Mouse (Mus musculus) spleen, postnatal 10 days (tissue): ENCODE data around the gene Ifrd1.
"Not testable (repeated sequence)": the region's sequence is repeated elsewhere in the genome, so short reads cannot be mapped to it uniquely, and the experiment has no call there.

Source experiments
- DNase-seq, 2 experiments: peaks; one replicate each; pipeline ENCODE4 v3.0.0; 2021 to 2022; ENCODE audit warnings: low spot score in 2 of 2

Gene Ifrd1

GRCm38 (mm10) chr12:40248454-40249180, at the start of gene Ifrd1:
TSS of gene Ifrd1 (minus strand) at chr12:40248504.
- peak in 1 of 2 experiments; percentile 21 for DNase-seq

GRCm38 (mm10) chr12:40286539-40286938, 38.2 kb upstream of the Ifrd1 start:
- DNase-seq: no peak

GRCm38 (mm10) chr12:40280596-40281325, 32.5 kb upstream of the Ifrd1 start:
- DNase-seq: no peak

DNA sequence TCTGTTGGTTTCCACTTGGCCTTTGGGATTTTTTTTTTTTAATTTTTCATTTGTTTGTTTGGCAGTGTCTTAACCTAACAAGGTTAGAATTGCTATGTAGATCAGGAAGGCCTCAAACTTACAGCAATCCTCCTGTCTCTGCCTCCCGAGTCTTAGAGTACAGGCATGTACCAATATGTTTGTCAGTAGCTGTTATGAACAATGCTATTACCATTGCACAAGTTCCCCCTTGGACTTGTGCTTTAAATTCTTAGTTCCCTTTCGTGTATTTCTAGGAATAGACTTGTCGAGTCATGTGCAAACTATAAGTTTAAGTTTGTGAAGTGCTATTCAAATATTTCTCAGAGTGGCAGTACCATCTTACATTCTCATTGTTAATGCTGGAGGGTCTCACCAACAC, 29.3 kb upstream of the Ifrd1 start:
- DNase-seq: no peak

DNA sequence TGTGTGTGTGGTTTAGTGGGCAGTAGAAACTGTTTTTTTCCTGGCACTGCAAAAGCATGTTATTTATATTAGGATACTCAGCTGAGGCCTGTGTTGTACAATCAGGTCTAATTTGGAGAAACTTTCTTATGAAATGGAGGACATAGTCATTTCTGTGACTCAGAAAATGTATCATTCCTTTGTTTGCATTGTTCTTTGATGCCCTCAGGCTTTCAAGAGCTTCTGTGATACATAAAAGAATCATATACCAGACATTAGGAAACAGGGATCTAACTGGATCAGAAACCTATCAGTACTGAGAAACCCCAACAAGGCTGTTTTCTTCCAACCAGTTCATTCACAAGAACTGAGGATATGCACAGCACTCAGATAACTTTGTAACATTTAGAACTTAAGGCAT, 26.6 kb upstream of the Ifrd1 start:
- DNase-seq: no peak

GRCm38 (mm10) chr12:40273339-40273738, 25.0 kb upstream of the Ifrd1 start:
- DNase-seq: no peak

GRCm38 (mm10) chr12:40272710-40273109, 24.4 kb upstream of the Ifrd1 start:
- no peak for DNase-seq

DNA sequence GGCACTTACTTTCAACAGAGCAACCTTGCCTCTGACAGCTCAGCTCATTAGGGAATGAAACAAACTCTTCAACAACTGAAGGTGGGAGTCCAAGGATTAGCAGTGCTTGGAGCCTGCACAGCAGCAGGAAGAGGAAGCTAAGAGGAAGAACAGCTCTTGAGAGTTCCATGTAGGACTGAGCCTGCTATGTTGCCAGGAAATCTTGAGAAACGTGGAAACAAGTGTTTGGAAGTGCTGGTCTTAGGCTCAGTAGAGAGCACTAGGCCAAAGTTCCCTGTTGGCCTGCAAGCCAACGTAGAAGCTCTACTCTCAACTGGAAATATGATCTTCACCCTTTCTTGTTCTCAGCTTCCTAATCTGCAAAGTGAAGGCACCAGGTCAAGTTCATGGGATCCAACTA, 20.0 kb upstream of the Ifrd1 start:
- no peak for DNase-seq

- no peak for DNase-seq
Observed at GRCm38 (mm10) chr12:40263712-40264111, 15.4 kb upstream of the Ifrd1 start.

DNA sequence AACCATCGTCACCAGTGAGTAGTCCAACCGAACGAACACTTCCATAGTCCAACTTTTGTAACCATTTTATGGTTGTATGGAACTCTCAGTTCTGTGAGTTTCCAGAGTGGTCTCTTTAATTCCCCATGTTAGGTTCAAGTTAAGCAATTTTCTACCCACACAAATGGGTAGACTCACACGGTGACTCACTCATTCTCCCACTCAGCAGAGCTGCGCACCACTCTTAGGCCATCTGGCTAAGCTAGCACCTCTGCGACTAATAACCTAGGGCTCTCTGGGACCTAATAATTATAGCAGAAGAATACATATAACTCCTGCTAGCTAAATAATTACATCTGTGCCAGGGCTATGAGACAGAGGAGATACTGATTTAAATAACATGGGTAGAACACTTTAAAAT, 14.7 kb upstream of the Ifrd1 start:
- DNase-seq: no peak

DNA sequence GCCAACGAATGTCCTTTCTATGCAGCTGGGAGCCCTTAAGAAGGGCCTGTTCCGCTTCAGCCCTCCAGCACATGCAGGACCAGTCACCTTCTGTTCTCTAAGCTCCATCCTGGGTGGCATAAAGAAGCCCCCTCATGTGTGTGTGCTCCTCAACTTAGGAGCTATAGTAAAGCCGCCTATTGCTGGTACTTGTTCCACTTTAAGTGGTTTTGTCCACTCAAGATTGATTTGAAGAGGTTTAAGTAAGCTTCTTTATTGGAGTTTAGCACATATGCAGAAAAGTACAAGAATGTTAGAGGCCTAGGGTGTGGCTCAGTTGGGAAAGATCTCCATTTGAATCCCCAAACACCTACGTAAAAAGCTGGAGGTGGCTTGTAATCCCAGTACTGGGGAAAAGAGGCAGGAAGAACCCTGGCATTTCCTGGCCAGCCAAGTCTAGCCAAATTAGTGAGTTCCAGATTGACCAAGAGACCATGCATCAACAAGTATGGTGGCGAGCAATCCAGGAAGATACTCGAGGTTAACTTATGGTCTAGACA, 10.2 kb upstream of the Ifrd1 start:
- DNase-seq: no peak

DNA sequence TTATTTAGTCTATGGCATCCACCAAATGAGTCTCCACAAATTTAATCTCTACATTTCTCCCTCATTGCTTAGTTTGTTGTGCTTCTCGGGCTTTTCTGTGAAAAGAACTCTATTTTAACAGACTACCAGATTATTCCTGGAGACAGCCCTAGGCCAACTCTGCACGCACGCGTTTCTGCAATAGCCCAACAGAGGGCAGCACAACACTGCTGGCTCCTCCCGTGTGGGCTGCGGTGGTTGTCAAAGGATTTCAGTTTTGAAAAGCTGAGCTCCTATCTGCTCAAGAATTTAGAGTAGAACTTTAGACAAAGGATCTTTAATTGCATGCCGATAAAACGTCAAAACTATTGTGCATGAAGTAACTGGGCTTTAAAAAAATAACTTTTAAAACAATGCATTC, 8.9 kb upstream of the Ifrd1 start:
- DNase-seq: peak; percentile 38 to 77

DNA sequence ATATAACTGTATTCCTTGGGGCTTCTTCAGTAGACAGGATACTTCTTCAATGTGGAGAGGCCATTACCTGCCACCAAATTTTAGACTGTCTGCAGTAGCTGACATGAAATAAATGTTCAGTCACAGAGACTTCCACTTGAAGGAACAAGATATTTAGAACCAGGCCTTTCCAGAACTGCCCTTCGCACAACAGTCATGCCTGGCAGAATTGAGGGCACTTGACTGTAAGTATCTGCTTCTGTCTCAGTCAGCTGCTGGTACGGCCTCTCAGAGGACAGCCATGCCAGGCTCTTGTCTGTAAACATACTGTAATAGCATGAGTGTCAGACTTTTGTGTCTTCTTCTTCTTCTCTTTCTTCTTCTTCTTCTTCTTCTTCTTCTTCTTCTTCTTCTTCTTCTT, 8.2 kb upstream of the Ifrd1 start:
- DNase-seq: no peak

- DNase-seq: no peak
Observed at GRCm38 (mm10) chr12:40256033-40256432, 7.7 kb upstream of the Ifrd1 start.

DNA sequence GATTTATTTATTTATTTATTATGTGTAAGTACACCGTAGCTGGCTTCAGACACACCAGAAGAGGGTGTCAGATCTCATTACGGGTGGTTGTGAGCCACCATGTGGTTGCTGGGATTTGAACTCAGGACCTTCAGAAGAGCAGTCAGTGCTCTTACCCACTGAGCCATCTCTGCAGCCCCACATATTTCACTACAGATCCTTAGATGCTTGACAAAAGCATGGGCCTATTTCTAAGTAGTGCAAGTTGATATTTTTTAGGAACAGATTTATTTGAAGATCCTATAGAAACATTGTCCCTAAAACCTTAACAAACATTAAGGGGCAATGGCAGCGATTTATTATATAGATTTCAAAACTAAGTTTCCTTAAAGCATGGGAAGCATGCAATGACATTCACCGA, 7.0 kb upstream of the Ifrd1 start:
- DNase-seq: not testable (repeated sequence)

- DNase-seq: no peak
Observed at GRCm38 (mm10) chr12:40254729-40255128, 6.4 kb upstream of the Ifrd1 start.

- DNase-seq: no peak
Observed at GRCm38 (mm10) chr12:40253241-40253640, 4.9 kb upstream of the Ifrd1 start.

DNA sequence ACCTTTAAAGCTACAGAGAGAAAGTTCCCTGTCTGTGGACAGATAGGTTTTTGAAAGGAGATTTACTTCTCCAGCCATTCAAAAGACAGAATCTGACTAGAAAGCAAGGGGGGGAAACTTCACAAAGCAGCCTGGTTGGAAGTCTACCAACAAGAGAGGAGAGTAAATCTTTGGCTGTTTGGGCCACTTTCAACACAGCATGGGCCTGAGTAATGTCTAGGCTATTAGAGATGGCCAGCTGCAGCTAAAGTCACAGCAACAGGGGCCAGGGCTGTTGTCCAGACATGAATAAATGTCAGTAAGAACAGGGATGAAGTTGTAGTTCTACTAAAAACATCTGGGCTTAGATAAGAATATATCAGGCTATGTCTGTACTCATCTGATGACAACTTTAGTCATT, 2.0 kb upstream of the Ifrd1 start:
- DNase-seq: no peak

DNA sequence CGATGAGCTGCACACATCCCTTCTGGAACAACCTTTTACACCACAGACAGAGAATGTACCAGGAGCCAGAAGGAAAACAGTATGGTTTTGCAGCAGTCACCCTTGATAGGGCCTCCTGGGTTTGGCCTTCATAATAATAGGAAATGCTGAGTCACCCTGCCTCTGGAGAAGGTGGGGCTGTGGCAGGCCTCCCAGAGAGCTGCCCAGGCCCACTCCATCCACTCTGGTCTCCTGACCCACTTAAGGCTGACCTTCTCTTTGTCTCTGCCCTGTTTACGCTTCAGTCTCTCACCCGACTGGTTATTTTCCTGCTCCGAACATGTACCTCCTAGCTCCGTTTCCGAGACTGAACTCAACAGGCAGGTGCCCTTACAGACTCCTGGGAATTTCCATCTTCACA, 328 bp downstream of the Ifrd1 start:
- DNase-seq: peak in 1 of 2 experiments; percentile 18

GRCm38 (mm10) chr12:40247384-40247783, 920 bp downstream of the Ifrd1 start:
- no peak for DNase-seq

GRCm38 (mm10) chr12:40245434-40245970, 2.8 kb downstream of the Ifrd1 start:
- no peak for DNase-seq

DNA sequence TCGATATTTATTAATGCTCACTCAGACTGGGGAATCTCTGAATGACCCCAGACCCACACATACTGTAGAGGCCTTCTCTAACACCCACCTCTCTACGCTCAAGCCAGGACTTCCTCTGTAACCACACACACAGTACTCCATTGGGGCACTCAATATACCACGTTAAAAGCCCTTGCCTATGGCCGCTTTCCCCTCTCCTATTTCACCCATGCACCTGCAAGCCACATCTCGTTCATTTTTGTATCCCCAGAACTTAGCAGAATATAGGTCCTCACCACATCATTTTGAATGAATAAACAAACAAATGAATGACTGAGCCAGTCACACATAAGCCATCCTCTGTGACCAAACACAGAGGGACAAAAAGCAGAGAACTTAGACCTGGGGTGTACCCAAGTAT, 3.4 kb downstream of the Ifrd1 start:
- no peak for DNase-seq

- DNase-seq: no peak
Observed at GRCm38 (mm10) chr12:40243821-40244221, 4.5 kb downstream of the Ifrd1 start.
